Mouse (Mus musculus) ES-E14 (cell line): Measurements from ENCODE around the gene Uchl1. TPM values are rescaled to one million over a fixed set of nuclear protein-coding genes. Genes with fewer than 3 reads are reported as not detected.

Experiments
- DNase-seq: peaks from one replicate; pipeline ENCODE4 v3.0.0-alpha.2; 2013; ENCODE audit warnings: low read depth, low spot score
- H3K27ac ChIP-seq: 2 replicates; pipeline ENCODE4 v1.5.1; 2012; ENCODE audit warnings: low read depth, mild to moderate bottlenecking, low read length, moderate library complexity, mixed read lengths; ENCODE audit not compliant: poor library complexity, insufficient read depth, severe bottlenecking
- H3K36me3 ChIP-seq: 2 replicates; pipeline ENCODE4 v1.6.1; 2012; ENCODE audit warnings: mild to moderate bottlenecking, low read length, moderate library complexity, mixed read lengths; ENCODE audit not compliant: control insufficient read depth, poor library complexity, insufficient read depth, severe bottlenecking
- H3K4me1 ChIP-seq, 2 experiments: fragments of 150-350 bp in 1 of 2; sonication (generic) in 1 of 2; 2 replicates each; pipeline ENCODE4 v1.6.1; 2012; ENCODE audit warnings: low read length in 2 of 2, mild to moderate bottlenecking in 1 of 2, mixed read lengths in 1 of 2; ENCODE audit not compliant: control insufficient read depth in 2 of 2, insufficient read depth in 2 of 2, poor library complexity in 1 of 2
- H3K4me3 ChIP-seq, 2 experiments: fragments of 150-350 bp in 1 of 2; sonication (generic) in 1 of 2; 2 replicates each; pipeline ENCODE4 v1.5.1; 2012; ENCODE audit warnings: low read length in 2 of 2, low read depth in 1 of 2, mild to moderate bottlenecking in 1 of 2, mixed read lengths in 1 of 2; ENCODE audit not compliant: insufficient read depth in 1 of 2, poor library complexity in 1 of 2, severe bottlenecking in 1 of 2
- H3K9ac ChIP-seq: 2 replicates; pipeline ENCODE4 v1.6.1; 2012; ENCODE audit warnings: low read depth, mild to moderate bottlenecking, low read length, mixed read lengths; ENCODE audit not compliant: poor library complexity, insufficient read depth, severe bottlenecking
- H3K9me3 ChIP-seq: fragments of 150-350 bp; sonication (generic); 2 replicates; pipeline ENCODE4 v1.6.1; 2012; ENCODE audit warnings: low read depth, mild to moderate bottlenecking, low read length; ENCODE audit not compliant: control insufficient read depth, insufficient read depth
- CHD2 ChIP-seq: IDR thresholded peaks from 2 replicates; pipeline ENCODE4 v1.6.1; 2014; ENCODE audit warnings: mild to moderate bottlenecking, low read depth, low read length, inconsistent platforms
- HCFC1 ChIP-seq: IDR thresholded peaks from 2 replicates; pipeline ENCODE4 v1.6.1; 2012; ENCODE audit warnings: low read length, inconsistent platforms, borderline replicate concordance; ENCODE audit not compliant: insufficient read depth
- MAFK ChIP-seq: IDR thresholded peaks from 2 replicates; pipeline ENCODE4 v1.6.1; 2014; ENCODE audit warnings: mild to moderate bottlenecking, low read depth, low read length, inconsistent platforms; ENCODE audit not compliant: insufficient read depth
- ZC3H11A ChIP-seq: IDR thresholded peaks from 2 replicates; pipeline ENCODE4 v1.6.1; 2012; ENCODE audit warnings: low read depth, mild to moderate bottlenecking, inconsistent platforms, low read length, borderline replicate concordance
- ZNF384 ChIP-seq: IDR thresholded peaks from 2 replicates; pipeline ENCODE4 v1.6.1; 2012; ENCODE audit warnings: low read depth, low read length, inconsistent platforms
- in situ Hi-C, 2 experiments: fragments of 600-800 bp; cut with MboI; formaldehyde crosslinking; loops; one replicate each; pipeline ENCODE4 v1.15.1; 2025; ENCODE audit warnings: low sequenced_read_pairs in 2 of 2, inconsistent platforms in 1 of 2; ENCODE audit not compliant: unreplicated experiment in 2 of 2
- total RNA-seq: library from RNA; depleted of rRNA; stranded (reverse); fragments of 300-350 nt; gene quantifications from 2 replicates; pipeline ENCODE4 v1.2.3, GENCODE M21; 2012

Gene Uchl1
- total RNA-seq, 1 experiment = 190 TPM

GRCm38 (mm10) chr5:66718880-66719279 is 43.0 kb downstream of the Uchl1 start:
- H3K4me1 ChIP-seq = peaks cover 1 to 2% of the 10 kb centered on the region in 2 experiments; a peak in 1 of 4 replicates
- H3K9me3 ChIP-seq = no peaks in the 10 kb centered on the region
- H3K36me3 ChIP-seq = no peaks in the 10 kb centered on the region
- H3K27ac ChIP-seq = no peak overlapping the region
- in situ Hi-C loops = no loop called here
- no peak for DNase-seq
- no peak overlapping the region for H3K4me3 ChIP-seq
- TF ChIP-seq HCFC1 (no peak), MAFK (peak; percentile 59; the same call in 1 of the 2 replicates)
- no peak overlapping the region for H3K9ac ChIP-seq

- no peak overlapping the region for H3K27ac ChIP-seq
- H3K9ac ChIP-seq = no peak overlapping the region
- H3K36me3 ChIP-seq = no peaks in the 10 kb centered on the region
Observed at GRCm38 (mm10) chr5:66720921-66721320, 45.0 kb downstream of the Uchl1 start.

GRCm38 (mm10) chr5:66722586-66722985 is 46.7 kb downstream of the Uchl1 start:
- in situ Hi-C loops = no loop called here
- H3K27ac ChIP-seq = no peak overlapping the region
- no peaks in the 10 kb centered on the region for H3K36me3 ChIP-seq
- TF ChIP-seq ZNF384 = no peak
- TF ChIP-seq CHD2 = no peak
- TF ChIP-seq MAFK = no peak
- no peak for TF ChIP-seq HCFC1
- TF ChIP-seq ZC3H11A = no peak
- DNase-seq = no peak
- H3K9me3 ChIP-seq = no peaks in the 10 kb centered on the region
- peaks cover 1 to 2% of the 10 kb centered on the region in 2 experiments; a peak in 1 of 4 replicates for H3K4me1 ChIP-seq
- H3K4me3 ChIP-seq = no peak overlapping the region
- H3K9ac ChIP-seq = no peak overlapping the region

More at GRCm38 (mm10) chr5:66720921-66721320, 45.0 kb downstream of the Uchl1 start:
- Histone ChIP-seq H3K4me3 (no peak overlapping the region), H3K9me3 (no peaks in the 10 kb centered on the region), H3K4me1 (peaks cover 1 to 2% of the 10 kb centered on the region in 2 experiments; a peak in 1 of 4 replicates)
- TF ChIP-seq ZC3H11A = no peak
- TF ChIP-seq CHD2 = no peak
- TF ChIP-seq HCFC1 = no peak
- no peak for TF ChIP-seq MAFK
- no peak for TF ChIP-seq ZNF384
- in situ Hi-C loops = no loop called here
- peak; percentile 62 for DNase-seq

- no peaks in the 10 kb centered on the region for H3K9me3 ChIP-seq
- DNase-seq = no peak
- no peak overlapping the region for H3K4me3 ChIP-seq
- H3K4me1 ChIP-seq = peaks cover 1 to 2% of the 10 kb centered on the region in 2 experiments; a peak in 1 of 4 replicates
- no peak overlapping the region for H3K9ac ChIP-seq
- TF ChIP-seq CHD2 = no peak
- TF ChIP-seq HCFC1 = no peak
- no peak for TF ChIP-seq ZC3H11A
- TF ChIP-seq MAFK = no peak
- no peak for TF ChIP-seq ZNF384
- in situ Hi-C loops = no loop called here
- no peak overlapping the region; the same call in 1 of the 2 replicates for H3K27ac ChIP-seq
- no peaks in the 10 kb centered on the region for H3K36me3 ChIP-seq
Observed at GRCm38 (mm10) chr5:66723037-66723436, 47.1 kb downstream of the Uchl1 start.

GRCm38 (mm10) chr5:66723626-66724025 is 47.7 kb downstream of the Uchl1 start:
- TF ChIP-seq HCFC1 = no peak
- no peak for TF ChIP-seq MAFK
- no peak for TF ChIP-seq ZNF384
- no peak for TF ChIP-seq ZC3H11A
- no peak for TF ChIP-seq CHD2
- in situ Hi-C loops = no loop called here

More at GRCm38 (mm10) chr5:66723626-66724025, 47.7 kb downstream of the Uchl1 start:
- Histone ChIP-seq H3K36me3 (no peaks in the 10 kb centered on the region), H3K4me1 (peaks cover 1 to 2% of the 10 kb centered on the region in 2 experiments; a peak in 1 of 4 replicates), H3K27ac (no peak overlapping the region; the same call in 1 of the 2 replicates), H3K9ac (no peak overlapping the region), H3K4me3 (no peak overlapping the region), H3K9me3 (no peaks in the 10 kb centered on the region)
- no peak for DNase-seq
